Mouse (Mus musculus) forebrain, embryonic 15.5 days (tissue): ENCODE measurements around the gene Usp1. TPM values are rescaled to one million over a fixed set of nuclear protein-coding genes. Genes with fewer than 3 reads are reported as not detected.
"Not testable (repeated sequence)": the region's sequence is repeated elsewhere in the genome, so short reads cannot be mapped to it uniquely, and the experiment has no call there.

Experiments used
- ATAC-seq: fragments of 200-750 bp; cut with Nextera tagmentation; replicated peaks from 2 replicates; pipeline ENCODE4 v1.8.0; 2017; ENCODE audit warnings: mild to moderate bottlenecking, moderate TSS enrichment, moderate library complexity
- H3K27ac ChIP-seq: fragments of 300-500 bp; sonication (generic); replicated peaks from 2 replicates; pipeline ENCODE4 v1.5.1; 2015; ENCODE audit warnings: mild to moderate bottlenecking, inconsistent platforms
- H3K27me3 ChIP-seq: fragments of 300-500 bp; sonication (generic); 2 replicates; pipeline ENCODE4 v1.6.1; 2015; ENCODE audit warnings: inconsistent platforms
- H3K36me3 ChIP-seq: fragments of 300-500 bp; sonication (generic); 2 replicates; pipeline ENCODE4 v1.6.1; 2015; ENCODE audit warnings: mild to moderate bottlenecking, inconsistent platforms
- H3K4me1 ChIP-seq: fragments of 300-500 bp; sonication (generic); 2 replicates; pipeline ENCODE4 v1.6.1; 2015; ENCODE audit warnings: inconsistent platforms
- H3K4me2 ChIP-seq: fragments of 300-500 bp; sonication (generic); replicated peaks from 2 replicates; pipeline ENCODE4 v1.6.1; 2015; ENCODE audit warnings: mild to moderate bottlenecking, inconsistent platforms
- H3K4me3 ChIP-seq: fragments of 300-500 bp; sonication (generic); 2 replicates; pipeline ENCODE4 v1.5.1; 2015; ENCODE audit warnings: mild to moderate bottlenecking, inconsistent platforms
- H3K9ac ChIP-seq: fragments of 300-500 bp; sonication (generic); replicated peaks from 2 replicates; pipeline ENCODE4 v1.6.1; 2015; ENCODE audit warnings: mild to moderate bottlenecking, inconsistent platforms
- H3K9me3 ChIP-seq: fragments of 300-500 bp; sonication (generic); 2 replicates; pipeline ENCODE4 v1.6.1; 2016; ENCODE audit warnings: inconsistent platforms
- WGBS: fragments of 180-500 bp; shearing (Covaris S2); methylation state at CpG from one replicate; pipeline ENCODE4 v1.1.7; 2015; ENCODE audit warnings: mixed read lengths; 5-methylcytosine and 5-hydroxymethylcytosine counted together
- polyA plus RNA-seq: library from polyadenylated mRNA; unstranded; fragments of >200 nt; fragmentation: Nextera tagmentation; extraction: Ambion mirVana; gene quantifications from 2 replicates; pipeline ENCODE4 v1.2.1, GENCODE M21; 2015

Usp1 gene
- polyA plus RNA-seq, 1 experiment from 2014 or later = 60.5 TPM

DNA sequence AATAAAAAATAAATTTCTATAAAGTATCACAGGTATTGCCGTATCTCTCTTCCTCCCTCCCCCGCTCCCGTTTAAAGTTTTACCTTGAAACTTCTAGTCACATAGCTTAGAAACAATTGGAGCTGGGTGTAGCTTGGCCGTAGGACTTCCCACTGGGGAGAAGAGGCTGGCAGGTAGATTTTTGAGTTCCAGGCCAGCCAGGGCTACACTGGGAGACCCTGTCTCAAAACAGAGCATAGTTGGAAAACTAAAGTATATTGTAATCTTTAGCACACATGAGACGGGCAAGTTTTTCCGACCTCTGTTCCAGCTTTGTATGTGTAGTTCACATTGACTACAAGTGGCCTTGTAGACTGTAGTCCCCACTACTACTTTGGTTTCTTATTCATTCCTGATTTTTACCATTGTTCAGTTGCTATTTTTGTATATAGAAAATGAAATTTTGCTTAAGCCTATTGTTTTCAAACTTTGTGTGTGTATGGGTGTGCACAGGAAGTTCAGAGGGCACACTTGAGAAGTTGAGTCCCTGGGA is 1.7 kb downstream of the Usp1 start:
- Histone ChIP-seq H3K27ac (no peak overlapping the region), H3K9me3 (no peaks in the 10 kb centered on the region), H3K36me3 (peaks cover 4% of the 10 kb centered on the region), H3K9ac (peak overlapping the region; percentile 89), H3K4me2 (peak overlapping the region; percentile 77), H3K27me3 (no peaks in the 10 kb centered on the region), H3K4me3 (peak overlapping the region; percentile 88), H3K4me1 (peaks cover 25% of the 10 kb centered on the region)
- 12% methylated on average over 6 of the region's 6 CpGs for WGBS
- no peak for ATAC-seq

GRCm38 (mm10) chr4:98936036-98936435 is 12.4 kb downstream of the Usp1 start:
- no peak for ATAC-seq
- Histone ChIP-seq H3K27me3 (no peaks in the 10 kb centered on the region), H3K4me1 (no peaks in the 10 kb centered on the region), H3K4me2 (no peak overlapping the region), H3K27ac (no peak overlapping the region), H3K36me3 (peaks cover 57% of the 10 kb centered on the region), H3K4me3 (no peak overlapping the region), H3K9ac (no peak overlapping the region), H3K9me3 (no peaks in the 10 kb centered on the region)
- 87% methylated on average over 6 of the region's 6 CpGs for WGBS

DNA sequence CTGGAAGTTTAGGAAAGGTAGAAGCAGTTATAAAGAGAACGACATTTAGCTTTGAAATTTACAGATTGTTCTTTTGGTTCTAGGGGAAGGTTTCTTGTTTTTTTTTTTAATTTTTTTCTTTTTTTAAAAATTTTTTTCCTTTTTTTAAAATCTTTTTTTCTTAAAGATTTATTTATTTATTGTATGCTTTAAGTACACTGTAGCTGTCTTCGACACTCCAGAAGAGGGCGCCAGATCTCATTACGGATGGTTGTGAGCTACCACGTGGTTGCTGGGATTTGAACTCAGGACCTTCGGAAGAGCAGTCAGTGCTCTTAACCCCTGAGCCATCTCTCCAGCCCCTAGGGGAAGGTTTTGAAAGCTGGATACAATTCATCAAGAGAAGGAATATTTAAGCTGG is 14.6 kb downstream of the Usp1 start:
- not testable (repeated sequence) for H3K9ac ChIP-seq, ATAC-seq, H3K27ac ChIP-seq, H3K4me1 ChIP-seq, H3K4me3 ChIP-seq, H3K4me2 ChIP-seq, H3K9me3 ChIP-seq, H3K27me3 ChIP-seq
- 89% methylated on average over 6 of the region's 6 CpGs for WGBS
- peaks cover 65% of the 10 kb centered on the region for H3K36me3 ChIP-seq

- Histone ChIP-seq H3K27me3 (no peaks in the 10 kb centered on the region), H3K4me1 (no peaks in the 10 kb centered on the region), H3K27ac (no peak overlapping the region), H3K36me3 (peaks cover 32% of the 10 kb centered on the region), H3K9ac (no peak overlapping the region), H3K4me2 (no peak overlapping the region), H3K9me3 (no peaks in the 10 kb centered on the region), H3K4me3 (no peak overlapping the region)
- no peak for ATAC-seq
These were observed 27.0 kb downstream of the Usp1 start for GRCm38 (mm10) chr4:98950563-98950962.

DNA sequence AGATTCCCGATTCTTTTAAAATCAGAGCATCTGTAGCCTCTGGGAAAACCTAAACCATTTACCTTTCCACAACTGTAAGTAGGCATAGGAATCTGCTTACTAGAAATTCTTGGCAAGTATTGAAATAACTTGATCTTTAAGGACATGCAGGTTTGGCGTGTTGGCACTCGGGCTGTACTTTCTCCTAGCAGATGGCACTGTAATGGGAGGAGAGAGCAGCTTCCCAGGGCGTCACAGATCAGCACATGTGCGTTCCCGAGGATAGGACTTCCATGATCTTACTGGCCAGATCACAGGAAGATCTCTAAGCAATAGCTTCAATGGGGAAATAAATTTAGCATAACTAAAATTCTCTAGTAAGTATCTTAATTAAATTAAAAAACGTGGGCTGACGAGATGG is 32.4 kb downstream of the Usp1 start:
- no peak overlapping the region for H3K9ac ChIP-seq
- ATAC-seq = no peak
- no peaks in the 10 kb centered on the region for H3K9me3 ChIP-seq
- 90% methylated on average over 8 of the region's 8 CpGs for WGBS
- no peak overlapping the region for H3K27ac ChIP-seq
- no peaks in the 10 kb centered on the region for H3K27me3 ChIP-seq
- H3K4me3 ChIP-seq = no peak overlapping the region
- H3K4me2 ChIP-seq = no peak overlapping the region
- no peaks in the 10 kb centered on the region for H3K4me1 ChIP-seq
- peaks cover 56% of the 10 kb centered on the region for H3K36me3 ChIP-seq

- Histone ChIP-seq H3K4me1 (no peaks in the 10 kb centered on the region), H3K27me3 (no peaks in the 10 kb centered on the region), H3K27ac (no peak overlapping the region), H3K4me3 (no peak overlapping the region), H3K36me3 (peaks cover 62% of the 10 kb centered on the region), H3K9ac (no peak overlapping the region), H3K9me3 (no peaks in the 10 kb centered on the region), H3K4me2 (no peak overlapping the region)
- 94% methylated on average over 3 of the region's 3 CpGs for WGBS
- ATAC-seq = no peak
These were observed 36.6 kb downstream of the Usp1 start for GRCm38 (mm10) chr4:98960243-98960642.

DNA sequence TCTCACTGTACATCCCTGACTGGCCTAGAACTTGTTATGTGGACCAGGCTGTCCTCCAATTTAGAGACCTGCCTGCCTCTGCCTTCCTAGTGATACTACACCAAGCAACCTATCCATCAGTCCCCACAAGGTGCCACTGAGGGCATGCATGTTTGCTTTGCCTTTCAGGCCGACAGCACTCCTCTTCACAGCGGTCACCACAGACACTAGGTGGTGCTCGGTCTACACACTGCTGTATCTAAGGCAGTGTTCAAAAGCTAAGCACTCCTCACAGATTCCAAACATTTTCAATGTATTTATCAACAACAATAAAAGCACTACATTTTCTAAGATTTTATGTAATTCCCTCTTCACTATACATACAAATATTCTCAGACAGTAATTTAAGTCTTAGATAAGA is 46.3 kb downstream of the Usp1 start:
- H3K4me3 ChIP-seq = no peak overlapping the region
- no peaks in the 10 kb centered on the region for H3K9me3 ChIP-seq
- H3K4me1 ChIP-seq = no peaks in the 10 kb centered on the region
- no peak overlapping the region for H3K27ac ChIP-seq
- no peak for ATAC-seq
- H3K36me3 ChIP-seq = peaks cover 75% of the 10 kb centered on the region
- no peak overlapping the region for H3K4me2 ChIP-seq
- WGBS = 89% methylated on average over 3 of the region's 3 CpGs
- H3K9ac ChIP-seq = no peak overlapping the region
- no peaks in the 10 kb centered on the region for H3K27me3 ChIP-seq

GRCm38 (mm10) chr4:98975741-98976140 is 52.1 kb downstream of the Usp1 start:
- H3K9ac ChIP-seq = no peak overlapping the region
- no peak overlapping the region for H3K27ac ChIP-seq
- H3K4me3 ChIP-seq = no peak overlapping the region
- H3K4me1 ChIP-seq = no peaks in the 10 kb centered on the region
- WGBS = 56% methylated on average over 8 of the region's 8 CpGs
- no peak overlapping the region for H3K4me2 ChIP-seq
- H3K27me3 ChIP-seq = no peaks in the 10 kb centered on the region
- peaks cover 52% of the 10 kb centered on the region for H3K36me3 ChIP-seq
- no peaks in the 10 kb centered on the region for H3K9me3 ChIP-seq
- no peak for ATAC-seq

DNA sequence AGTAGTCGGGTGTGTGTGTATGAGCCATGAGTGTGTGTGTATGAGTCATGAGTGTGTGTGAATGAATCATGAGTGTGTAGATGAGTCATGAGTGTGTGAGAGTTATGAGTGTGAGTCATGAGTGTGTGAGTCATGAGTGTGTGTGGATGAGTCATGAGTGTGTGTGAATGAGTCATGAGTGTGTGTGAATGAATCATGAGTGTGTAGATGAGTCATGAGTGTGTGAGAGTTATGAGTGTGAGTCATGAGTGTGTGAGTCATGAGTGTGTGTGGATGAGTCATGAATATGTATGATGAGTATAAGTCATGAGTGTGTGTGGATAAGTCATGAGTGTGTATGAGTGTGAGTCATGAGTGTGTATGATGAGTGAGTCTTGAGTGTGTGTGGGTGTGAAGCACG is 54.7 kb downstream of the Usp1 start:
- peaks cover 33% of the 10 kb centered on the region for H3K36me3 ChIP-seq
- WGBS = 96% methylated on average over 2 of the region's 2 CpGs
- H3K4me2 ChIP-seq, H3K27me3 ChIP-seq, H3K9me3 ChIP-seq, H3K4me1 ChIP-seq, H3K4me3 ChIP-seq, H3K27ac ChIP-seq, H3K9ac ChIP-seq, ATAC-seq: not testable (repeated sequence)

DNA sequence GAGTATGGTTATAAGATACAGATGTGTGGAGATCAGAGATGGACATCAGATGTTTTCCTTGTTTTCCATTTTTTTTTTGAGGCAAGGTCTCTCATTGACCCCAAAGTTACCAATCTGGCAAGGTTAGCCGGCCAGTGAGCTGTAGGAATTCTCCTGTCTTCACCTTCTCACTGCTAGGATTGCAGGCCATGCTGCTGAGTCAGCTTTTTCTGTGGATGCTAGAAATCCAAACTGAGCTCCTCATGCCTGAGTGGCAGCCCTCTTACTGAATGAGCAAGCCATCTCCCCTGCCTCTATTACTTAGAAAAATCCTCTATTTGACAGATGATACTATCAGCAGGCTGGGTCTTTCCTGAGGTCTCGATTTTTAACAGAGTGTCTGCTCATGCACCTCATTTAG is 55.1 kb downstream of the Usp1 start:
- WGBS = 89% methylated on average over 2 of the region's 2 CpGs
- H3K4me3 ChIP-seq = no peak overlapping the region
- no peak overlapping the region for H3K4me2 ChIP-seq
- no peaks in the 10 kb centered on the region for H3K9me3 ChIP-seq
- H3K27me3 ChIP-seq = no peaks in the 10 kb centered on the region
- no peaks in the 10 kb centered on the region for H3K4me1 ChIP-seq
- H3K27ac ChIP-seq = no peak overlapping the region
- H3K36me3 ChIP-seq = peaks cover 35% of the 10 kb centered on the region
- no peak for ATAC-seq
- H3K9ac ChIP-seq = no peak overlapping the region

DNA sequence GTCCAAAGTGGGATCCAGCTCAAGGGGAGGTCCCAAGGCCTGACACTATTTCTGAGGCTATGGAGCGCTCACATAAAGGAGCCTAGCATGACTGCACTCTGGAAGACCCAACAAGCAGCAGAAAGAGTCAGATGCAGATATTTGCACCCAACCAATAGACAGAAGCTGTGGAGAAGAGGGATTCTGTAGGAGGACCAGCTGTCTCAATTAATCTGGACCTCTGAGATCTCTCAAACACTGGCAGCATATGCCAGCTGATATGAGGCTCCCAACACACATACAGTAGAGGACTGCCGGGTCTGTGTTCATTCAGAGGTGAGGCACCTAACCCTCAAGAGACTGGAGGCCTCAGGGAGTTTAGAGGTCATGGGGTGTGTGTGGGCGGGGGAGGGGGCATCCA is 56.4 kb downstream of the Usp1 start:
- H3K36me3 ChIP-seq = peaks cover 41% of the 10 kb centered on the region
- WGBS = 96% methylated on average over 3 of the region's 3 CpGs
- H3K4me2 ChIP-seq = not testable (repeated sequence)

GRCm38 (mm10) chr4:98984701-98985100 is 61.1 kb downstream of the Usp1 start:
- Histone ChIP-seq H3K27ac (no peak overlapping the region), H3K4me2 (no peak overlapping the region), H3K4me1 (no peaks in the 10 kb centered on the region), H3K27me3 (no peaks in the 10 kb centered on the region), H3K9me3 (no peaks in the 10 kb centered on the region), H3K9ac (no peak overlapping the region), H3K4me3 (no peak overlapping the region), H3K36me3 (peaks cover 43% of the 10 kb centered on the region)
- no peak for ATAC-seq
- WGBS = 91% methylated on average over 8 of the region's 8 CpGs

More for the DNA sequence above, 56.4 kb downstream of the Usp1 start:
- not testable (repeated sequence) for H3K4me1 ChIP-seq, H3K9me3 ChIP-seq, H3K4me3 ChIP-seq, H3K9ac ChIP-seq, H3K27ac ChIP-seq, ATAC-seq, H3K27me3 ChIP-seq
